Mouse (Mus musculus): ENCODE data around the gene Wdr46. TPM values are rescaled to one million over a fixed set of nuclear protein-coding genes. Genes with fewer than 3 reads are reported as not detected.

Wdr46 gene
- total and polyA plus RNA-seq, 3 experiments = 39.8 to 72.4 (median 49.7) TPM

DNA sequence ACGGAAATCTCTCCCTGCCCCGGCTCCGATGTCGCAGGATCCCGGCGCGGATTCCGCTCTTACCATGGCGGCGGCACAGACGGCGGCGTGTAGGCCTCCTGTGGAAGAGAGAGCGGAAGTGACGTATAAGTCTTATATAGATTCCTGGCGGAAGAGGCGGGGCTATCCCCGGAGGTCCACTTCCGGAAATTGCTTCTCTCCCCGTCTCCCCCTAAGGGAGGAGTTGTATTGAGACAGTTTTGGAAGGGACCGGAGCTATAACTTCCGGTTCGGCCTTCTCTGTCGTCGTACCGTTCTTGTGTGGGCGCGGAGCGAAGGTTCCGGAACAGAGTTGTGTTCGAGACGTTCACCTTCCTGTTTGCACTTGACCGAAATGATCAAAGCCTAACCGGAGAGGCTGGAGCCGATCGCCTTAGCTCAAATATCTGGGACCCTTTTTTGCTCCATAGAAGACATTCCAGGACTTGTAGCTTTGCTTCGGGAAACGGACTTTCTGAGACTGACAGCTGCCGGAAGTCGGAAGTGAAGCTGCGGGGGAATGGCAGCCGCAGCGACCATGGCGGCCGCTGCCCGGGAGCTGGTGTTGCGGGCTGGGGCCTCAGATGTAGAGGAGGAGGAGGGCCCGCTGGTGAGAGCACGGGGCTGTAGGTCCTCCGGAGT is 15.2 kb downstream of the Wdr46 start, which contains the start of the genes Vps52 and Rps18:
Gene Vps52, plus strand, starts transcription at position 258 of the 660 bp plus-strand sequence.
Gene Rps18, minus strand, starts transcription at position 447 of the 660 bp plus-strand sequence.
- in situ Hi-C loops (cut with MboI; ENCODE audit: low pct_ligation_motif_present, low pct_unique_long_range_greater_than_20kb, low sequenced_read_pairs) = no loop called here
- Histone ChIP-seq H3K79me2 (replicated peaks; ENCODE audit: control insufficient read depth, extremely low read depth, insufficient read depth, poor library complexity, severe bottlenecking) (peaks cover 29% of the 10 kb centered on the region), H3K36me3 (replicated peaks in 1 of 2; ENCODE audit: control insufficient read depth in 1 of 2, insufficient read depth in 1 of 2, low read length in 1 of 2) (peaks cover 53 to 65% of the 10 kb centered on the region in 2 experiments), H3K9me3 (replicated peaks; ENCODE audit: low read length) (no peaks in the 10 kb centered on the region), H3K4me1 (ENCODE audit: control insufficient read depth in 1 of 2, insufficient read depth in 2 of 2) (peaks cover 10 to 36% of the 10 kb centered on the region in 2 experiments), H3K27me3 (replicated peaks) (no peaks in the 10 kb centered on the region), H3K4me2 (ENCODE audit: insufficient read depth, low read depth, poor library complexity, severe bottlenecking) (peak within 1 kb of the TSS; percentile 97), H3K4me3 (replicated peaks in 1 of 3; ENCODE audit: low read depth in 2 of 3, low read length in 2 of 3, poor library complexity in 1 of 3) (peak within 1 kb of the TSS; percentile 91 to 99 (median 96)), H3K9ac (ENCODE audit: insufficient read depth, low read depth) (peak within 1 kb of the TSS; percentile 99), H3K27ac (ENCODE audit: insufficient read depth, low read depth) (peak within 1 kb of the TSS; percentile 60)
- TF ChIP-seq GABPA (IDR thresholded peaks at IDR 0.05; ENCODE audit: insufficient replicate concordance, low read depth, low read length) (no peak), UBTF (IDR thresholded peaks at IDR 0.05; ENCODE audit: low read depth, low read length) (no peak), HCFC1 (IDR thresholded peaks at IDR 0.05; ENCODE audit: low read depth, low read length) (peak; percentile 94), BHLHE40 (IDR thresholded peaks at IDR 0.05; ENCODE audit: low read depth, low read length) (no peak), KAT2A (IDR thresholded peaks at IDR 0.05; ENCODE audit: insufficient replicate concordance, low read length) (peak; percentile 91; the same call in 1 of the 2 replicates), NELFE (IDR thresholded peaks at IDR 0.05; ENCODE audit: low read depth, low read length) (peak; percentile 95), RCOR1 (conservative IDR thresholded peaks at IDR 0.05; ENCODE audit: low read depth, low read length) (0 out of 2 replicates have a peak, but pooled peaks have one; percentile 26), E2F4 (IDR thresholded peaks at IDR 0.05; ENCODE audit: insufficient replicate concordance, low read depth, low read length) (no peak), MAX (IDR thresholded peaks at IDR 0.05; ENCODE audit: low read length) (peak; percentile 92), USF2 (conservative IDR thresholded peaks at IDR 0.05; ENCODE audit: low read depth, low read length) (no peak), POLR2A (IDR thresholded peaks at IDR 0.05; ENCODE audit: low read depth, low read length) (peak; percentile 84), CTCF (conservative IDR thresholded peaks at IDR 0.05 in 1 of 2, IDR thresholded peaks at IDR 0.05 in 1 of 2; ENCODE audit: low read depth in 2 of 2, low read length in 2 of 2) (no peak), MYC (IDR thresholded peaks at IDR 0.05; ENCODE audit: low read depth, low read length) (peak; percentile 97), TCF12 (IDR thresholded peaks at IDR 0.05; ENCODE audit: low read depth, low read length) (peak; percentile 90), JUN (IDR thresholded peaks at IDR 0.05; ENCODE audit: insufficient read depth, low read depth, low read length) (no peak), ZKSCAN1 (IDR thresholded peaks at IDR 0.05; ENCODE audit: borderline replicate concordance, low read depth, low read length) (no peak), MEF2A (IDR thresholded peaks at IDR 0.05; ENCODE audit: borderline replicate concordance, low read depth, low read length) (no peak), ETS1 (conservative IDR thresholded peaks at IDR 0.05; ENCODE audit: low read depth, low read length) (no peak), ZMIZ1 (IDR thresholded peaks at IDR 0.05; ENCODE audit: low read depth, low read length) (peak; percentile 47; the same call in 1 of the 2 replicates), JUND (conservative IDR thresholded peaks at IDR 0.05; ENCODE audit: low read depth, low read length) (no peak), POLR2AphosphoS2 (IDR thresholded peaks at IDR 0.05; ENCODE audit: low read depth, low read length) (peak; percentile 95), PAX5 (IDR thresholded peaks at IDR 0.05; ENCODE audit: low read length) (no peak), ZNF384 (IDR thresholded peaks at IDR 0.05; ENCODE audit: low read depth, low read length) (no peak), MAFK (IDR thresholded peaks at IDR 0.05; ENCODE audit: insufficient replicate concordance, low read length) (no peak), MXI1 (IDR thresholded peaks at IDR 0.05; ENCODE audit: low read depth, low read length) (peak; percentile 77), MAZ (IDR thresholded peaks at IDR 0.05; ENCODE audit: low read depth, low read length) (peak; percentile 98), USF1 (IDR thresholded peaks at IDR 0.05; ENCODE audit: low read depth, low read length) (no peak), ZC3H11A (IDR thresholded peaks at IDR 0.05; ENCODE audit: low read depth, low read length) (no peak), SIN3A (IDR thresholded peaks at IDR 0.05; ENCODE audit: low read length) (peak; percentile 80; the same call in 1 of the 2 replicates), EP300 (IDR thresholded peaks at IDR 0.05; ENCODE audit: low read length) (no peak), NRF1 (IDR thresholded peaks at IDR 0.05; ENCODE audit: low read depth, low read length) (peak; percentile 38), RAD21 (IDR thresholded peaks at IDR 0.05; ENCODE audit: low read depth, low read length) (no peak), IRF4 (IDR thresholded peaks at IDR 0.05; ENCODE audit: low read depth, low read length) (peak; percentile 75), SMC3 (IDR thresholded peaks at IDR 0.05; ENCODE audit: low read depth, low read length) (no peak), CHD1 (IDR thresholded peaks at IDR 0.05; ENCODE audit: low read depth, low read length) (no peak), CHD2 (IDR thresholded peaks at IDR 0.05; ENCODE audit: low read length) (no peak), ELF1 (IDR thresholded peaks at IDR 0.05; ENCODE audit: low read depth, low read length) (peak; percentile 93), TBP (conservative IDR thresholded peaks at IDR 0.05; ENCODE audit: low read depth, low read length) (peak; percentile 95)
- DNase-seq (ENCODE audit: extremely low read depth) = peak; percentile 96
- dilution Hi-C loops (cut with MboI; ENCODE audit: extremely low pct_ligation_motif_present, extremely low pct_unique_long_range_greater_than_20kb, low sequenced_read_pairs) = no loop called here
